Mouse (Mus musculus): ENCODE data around the gene Fbxo31. TPM values are rescaled to one million over a fixed set of nuclear protein-coding genes. Genes with fewer than 3 reads are reported as not detected.
A peak's percentile ranks its signal among the peaks of the same experiment; 100 is the strongest.

The Fbxo31 gene
- polyA plus RNA-seq, 1 experiment: 67.9 TPM

DNA sequence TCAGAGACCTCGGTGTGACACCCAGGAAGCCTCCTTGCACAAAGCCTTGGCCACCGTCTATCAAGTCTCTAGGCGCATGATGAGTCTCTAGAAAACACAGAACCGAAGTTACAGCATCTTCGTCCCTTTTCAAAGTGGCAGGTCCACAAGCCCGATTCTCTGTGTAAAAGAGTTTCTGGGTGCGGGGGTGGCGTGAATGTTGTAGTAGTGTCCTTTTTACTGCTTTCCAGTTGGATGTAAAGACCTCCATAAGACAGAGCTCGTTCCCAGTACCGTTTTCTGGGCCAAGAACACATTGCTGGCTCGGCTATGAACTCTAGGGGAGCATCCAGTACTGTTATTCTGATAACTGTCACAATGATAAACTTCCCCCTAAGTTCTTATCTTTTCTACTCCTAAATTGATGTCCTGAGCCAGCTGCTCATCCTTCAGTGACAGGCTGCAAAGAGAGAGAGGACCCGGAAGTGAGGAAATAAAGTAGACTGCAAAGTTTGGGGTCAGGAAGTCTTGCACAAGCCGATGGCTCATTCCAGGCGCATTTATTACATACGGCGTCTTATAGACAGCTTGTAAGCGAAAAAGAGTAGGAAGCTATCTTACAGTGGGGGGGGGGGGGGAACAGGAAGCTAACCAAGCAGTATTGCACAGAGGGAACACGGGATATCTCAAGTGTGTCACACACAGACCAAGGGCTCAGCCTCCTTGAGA lies 53.3 kb downstream of the Fbxo31 start:
- no peak for TF ChIP-seq POLR2A (IDR thresholded peaks at IDR 0.05; ENCODE audit: borderline replicate concordance, insufficient read depth, low read length)
- TF ChIP-seq CTCF (IDR thresholded peaks at IDR 0.05; ENCODE audit: borderline replicate concordance, insufficient read depth, low read depth, low read length): no peak
- no peak overlapping the region for H3K27ac ChIP-seq (ENCODE audit: insufficient read depth, low read length)
- WGBS: 83% methylated on average over 18 of the region's 18 CpGs
- no peaks in the 10 kb centered on the region for H3K4me1 ChIP-seq (ENCODE audit: control insufficient read depth, insufficient read depth, low read length)
- no peak for DNase-seq
- no peak overlapping the region for H3K4me3 ChIP-seq (replicated peaks; ENCODE audit: insufficient read depth, low read depth, low read length)
- H3K27me3 ChIP-seq (ENCODE audit: control insufficient read depth, insufficient read depth, low read length): peaks cover under 1% of the 10 kb centered on the region; the same call in 1 of the 2 replicates

DNA sequence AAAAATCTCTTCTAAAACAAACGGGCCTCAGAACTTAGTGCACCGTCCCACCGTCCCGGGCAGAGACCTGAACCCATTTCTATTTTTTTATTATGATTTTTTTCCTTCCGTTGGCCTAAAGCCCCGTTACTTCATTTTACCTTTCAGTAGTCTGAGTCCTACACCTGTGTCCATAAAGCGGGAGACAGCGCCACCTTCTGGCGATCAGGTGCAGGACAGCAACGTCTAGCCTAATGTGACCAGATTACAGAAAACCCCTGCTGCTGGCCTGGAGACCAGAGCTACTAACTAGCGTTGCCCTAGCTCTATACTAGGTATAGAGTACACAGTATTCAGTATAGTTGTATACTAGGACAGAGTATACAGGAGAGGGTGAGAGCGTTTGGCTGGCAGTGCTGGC lies 65.2 kb downstream of the Fbxo31 start:
- peak; percentile 72 to 85 for DNase-seq
- Histone ChIP-seq H3K4me1 (ENCODE audit: control insufficient read depth, insufficient read depth, low read length) (no peaks in the 10 kb centered on the region), H3K27me3 (ENCODE audit: control insufficient read depth, insufficient read depth, low read length) (no peaks in the 10 kb centered on the region), H3K27ac (ENCODE audit: insufficient read depth, low read length) (no peak overlapping the region), H3K4me3 (replicated peaks; ENCODE audit: insufficient read depth, low read depth, low read length) (no peak overlapping the region)
- WGBS: 6% methylated on average over 12 of the region's 12 CpGs
- TF ChIP-seq CTCF (IDR thresholded peaks at IDR 0.05; ENCODE audit: borderline replicate concordance, insufficient read depth, low read depth, low read length): peak; percentile 99
- TF ChIP-seq POLR2A (IDR thresholded peaks at IDR 0.05; ENCODE audit: borderline replicate concordance, insufficient read depth, low read length): no peak

DNA sequence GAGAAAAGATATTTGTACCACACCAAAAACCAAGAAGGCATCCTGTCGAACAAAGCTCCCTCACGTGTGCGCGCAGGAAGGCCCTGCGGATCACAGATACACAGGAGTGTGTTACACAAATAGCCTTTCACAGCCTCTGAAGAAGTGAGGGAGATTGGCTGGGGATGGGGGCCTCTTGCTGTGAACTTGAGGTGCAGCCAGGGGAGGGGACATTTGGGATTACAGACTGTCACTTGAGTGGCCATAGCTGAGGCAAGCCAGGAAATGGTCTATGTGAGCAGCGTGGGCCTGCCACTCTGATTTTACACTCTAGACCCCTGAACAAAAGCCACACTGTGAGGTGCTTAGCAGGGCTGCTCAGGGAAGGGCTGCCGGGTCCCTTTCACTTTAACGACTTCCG lies 66.9 kb downstream of the Fbxo31 start:
- H3K4me3 ChIP-seq (replicated peaks; ENCODE audit: insufficient read depth, low read depth, low read length): no peak overlapping the region
- H3K27me3 ChIP-seq (ENCODE audit: control insufficient read depth, insufficient read depth, low read length): no peaks in the 10 kb centered on the region
- H3K4me1 ChIP-seq (ENCODE audit: control insufficient read depth, insufficient read depth, low read length): no peaks in the 10 kb centered on the region
- WGBS: 25% methylated on average over 9 of the region's 9 CpGs
- DNase-seq: no peak
- H3K27ac ChIP-seq (ENCODE audit: insufficient read depth, low read length): no peak overlapping the region
- TF ChIP-seq POLR2A (IDR thresholded peaks at IDR 0.05; ENCODE audit: borderline replicate concordance, insufficient read depth, low read length) (no peak), CTCF (IDR thresholded peaks at IDR 0.05; ENCODE audit: borderline replicate concordance, insufficient read depth, low read depth, low read length) (no peak)

Other genes starting within 250 kb of the Fbxo31 start
- not detected in 2 replicates for gene 1700018B08Rik, start 34.5 kb downstream of the Fbxo31 start, polyA plus RNA-seq (2012; rRNA removed)
- gene Map1lc3b, start 11.6 kb upstream of the Fbxo31 start, polyA plus RNA-seq (2012; rRNA removed): 138 and 154 TPM in 2 replicates
- gene Zcchc14, start 74.1 kb upstream of the Fbxo31 start, polyA plus RNA-seq (2012; rRNA removed): 37.0 and 41.0 TPM in 2 replicates
- 143 and 154 TPM in 2 replicates for gene Jph3, start 150.8 kb upstream of the Fbxo31 start, polyA plus RNA-seq (2012; rRNA removed)

Measured in cerebellum, adult 2 months (tissue).